In genomic region chr2:49582546-49582945, GRCm38 (mm10) we compare ENCODE assay signal across 34 mouse cellular contexts.
"Had no signal": no experiment of that assay in that cellular context is flagged by ENCODE, and none has a peak within 500 bp of the region (broad histone marks: within the 10 kb centered on the region; RNA-seq: fewer than 3 reads in every experiment).

No protein-coding gene starts in this region.

- DNase-seq: heart, postnatal 10 days; heart, postnatal 14 days; heart, postnatal 36 days; heart, postnatal 4 days; kidney, adult 11 months; kidney, adult 18-20 months; kidney, adult 2 months; kidney, adult 8-10 months; kidney, adult 9 months; kidney, postnatal 10 days; kidney, postnatal 14 days; kidney, postnatal 25 days; kidney, postnatal 36 days; kidney, postnatal 4 days; layer of hippocampus, adult 9-11 months; layer of hippocampus, postnatal 36 days had no signal

- H3K27me3 ChIP-seq: heart, embryonic 13.5 days; heart, embryonic 15.5 days; hindbrain, embryonic 12.5 days; hindbrain, embryonic 13.5 days; hindbrain, embryonic 15.5 days; intestine, embryonic 15.5 days; kidney, embryonic 15.5 days had no signal

- H3K4me3 ChIP-seq: heart, embryonic 13.5 days; heart, embryonic 15.5 days; hindbrain, embryonic 10.5 days; hindbrain, embryonic 12.5 days; hindbrain, embryonic 13.5 days; hindbrain, embryonic 15.5 days; intestine, embryonic 15.5 days; kidney, embryonic 15.5 days; layer of hippocampus, adult 2 months; left cerebral cortex, adult 2 months had no signal

- ATAC-seq: hindbrain, embryonic 16.5 days; hindbrain, postnatal 0 days; inflammation-experienced regulatory T-cells, adult 6 months; intestine, embryonic 15.5 days; intestine, embryonic 16.5 days; intestine, postnatal 0 days had no signal

- H3K9me3 ChIP-seq: heart, embryonic 13.5 days; heart, embryonic 15.5 days; hindbrain, embryonic 10.5 days; hindbrain, embryonic 12.5 days; hindbrain, embryonic 13.5 days; hindbrain, embryonic 15.5 days; intestine, embryonic 15.5 days; kidney, embryonic 15.5 days had no signal

- H3K9ac ChIP-seq: heart, embryonic 13.5 days; heart, embryonic 15.5 days; hindbrain, embryonic 12.5 days; hindbrain, embryonic 13.5 days; hindbrain, embryonic 14.5 days; hindbrain, embryonic 15.5 days; intestine, embryonic 15.5 days; kidney, embryonic 15.5 days had no signal

- H3K36me3 ChIP-seq: heart, embryonic 13.5 days; heart, embryonic 15.5 days; hindbrain, embryonic 10.5 days; hindbrain, embryonic 12.5 days; hindbrain, embryonic 13.5 days; hindbrain, embryonic 15.5 days; intestine, embryonic 15.5 days; kidney, embryonic 15.5 days had no signal

- H3K4me2 ChIP-seq: heart, embryonic 11.5 days; heart, embryonic 13.5 days; heart, embryonic 15.5 days; hindbrain, embryonic 12.5 days; hindbrain, embryonic 13.5 days; hindbrain, embryonic 14.5 days; hindbrain, embryonic 15.5 days; intestine, embryonic 15.5 days; kidney, embryonic 15.5 days had no signal

- H3K27ac ChIP-seq: heart, embryonic 13.5 days; heart, embryonic 15.5 days; hindbrain, embryonic 10.5 days; hindbrain, embryonic 12.5 days; hindbrain, embryonic 13.5 days; hindbrain, embryonic 14.5 days; hindbrain, embryonic 15.5 days; hindbrain, postnatal 0 days; intestine, embryonic 15.5 days; kidney, embryonic 15.5 days; kidney, postnatal 0 days; layer of hippocampus, adult 2 months; left cerebral cortex, adult 2 months had no signal

- H3K4me1 ChIP-seq: heart, embryonic 13.5 days; heart, embryonic 15.5 days; hindbrain, embryonic 10.5 days; hindbrain, embryonic 12.5 days; hindbrain, embryonic 13.5 days; hindbrain, embryonic 15.5 days; intestine, embryonic 15.5 days; kidney, embryonic 15.5 days had no signal
